Mouse (Mus musculus) cerebellum, adult 2 months (tissue): ENCODE data around the gene Taok1. TPM values are rescaled to one million over a fixed set of nuclear protein-coding genes. Genes with fewer than 3 reads are reported as not detected.

Source experiments
- DNase-seq, 2 experiments: peaks; one replicate each; pipeline ENCODE4 v3.0.0; 2021
- H3K27ac ChIP-seq: fragments of 200-500 bp; 2 replicates; pipeline ENCODE4 v1.5.1; 2012; ENCODE audit warnings: low read length, control low read depth, inconsistent platforms; ENCODE audit not compliant: insufficient read depth
- H3K27me3 ChIP-seq: fragments of 200-500 bp; 2 replicates; pipeline ENCODE4 v1.6.1; 2012; ENCODE audit warnings: inconsistent platforms, mild to moderate bottlenecking, low read length, moderate library complexity; ENCODE audit not compliant: control insufficient read depth, insufficient read depth
- H3K4me1 ChIP-seq: fragments of 200-500 bp; 2 replicates; pipeline ENCODE4 v1.6.1; 2011; ENCODE audit warnings: low read length; ENCODE audit not compliant: control insufficient read depth, insufficient read depth
- H3K4me3 ChIP-seq: fragments of 200-500 bp; replicated peaks from 2 replicates; pipeline ENCODE3; 2011; ENCODE audit warnings: mild to moderate bottlenecking, low read depth, low read length, control low read depth; ENCODE audit not compliant: insufficient read depth
- CTCF ChIP-seq: fragments of 200-500 bp; IDR thresholded peaks from 2 replicates; pipeline ENCODE4 v1.5.1; 2011; ENCODE audit warnings: low read depth, mild to moderate bottlenecking, control low read depth, low read length, moderate library complexity, borderline replicate concordance; ENCODE audit not compliant: insufficient read depth
- POLR2A ChIP-seq: fragments of 200-500 bp; IDR thresholded peaks from 2 replicates; pipeline ENCODE4 v1.6.1; 2011; ENCODE audit warnings: low read length, control low read depth, borderline replicate concordance; ENCODE audit not compliant: insufficient read depth
- WGBS: fragments of 180-500 bp; shearing (Covaris S2); methylation state at CpG from one replicate; pipeline ENCODE4 v1.1.7; 2018; 5-methylcytosine and 5-hydroxymethylcytosine counted together
- polyA plus RNA-seq: library from polyadenylated mRNA; depleted of rRNA; stranded (reverse); fragments of >200 nt; gene quantifications from 2 replicates; pipeline ENCODE4 v1.2.3, GENCODE M21; 2012

The Taok1 gene
- polyA plus RNA-seq, 1 experiment = 26.8 TPM

- Histone ChIP-seq H3K27ac (no peak overlapping the region), H3K27me3 (no peaks in the 10 kb centered on the region), H3K4me3 (no peak overlapping the region), H3K4me1 (no peaks in the 10 kb centered on the region; the same call in 1 of the 2 replicates)
- DNase-seq = no peak
- no peak for TF ChIP-seq POLR2A
- no peak for TF ChIP-seq CTCF
- 84% methylated on average over 5 of the region's 5 CpGs for WGBS
These were observed 19.3 kb upstream of the Taok1 start for GRCm38 (mm10) chr11:77626596-77627535.

GRCm38 (mm10) chr11:77625061-77625855 lies 17.6 kb upstream of the Taok1 start:
- no peaks in the 10 kb centered on the region for H3K27me3 ChIP-seq
- H3K4me3 ChIP-seq = peak overlapping the region; percentile 73
- peak overlapping the region; percentile 70; the same call in 1 of the 2 replicates for H3K27ac ChIP-seq
- 6% methylated on average over 11 of the region's 11 CpGs for WGBS
- H3K4me1 ChIP-seq = no peaks in the 10 kb centered on the region; the same call in 1 of the 2 replicates
- TF ChIP-seq POLR2A = no peak
- no peak for TF ChIP-seq CTCF
- peak in 1 of 2 experiments; percentile 72 for DNase-seq

GRCm38 (mm10) chr11:77624441-77625060 lies 16.9 kb upstream of the Taok1 start:
- peak; percentile 68 to 71 for DNase-seq
- Histone ChIP-seq H3K4me1 (no peaks in the 10 kb centered on the region; the same call in 1 of the 2 replicates), H3K27ac (peak overlapping the region; percentile 70), H3K4me3 (peak overlapping the region; percentile 73), H3K27me3 (no peaks in the 10 kb centered on the region)
- WGBS = under 1% methylated on average over 17 of the region's 17 CpGs
- TF ChIP-seq CTCF = no peak
- TF ChIP-seq POLR2A = 0 out of 2 replicates have a peak, but pooled peaks have one; percentile 6

- TF ChIP-seq POLR2A (no peak), CTCF (no peak)
- WGBS = 28% methylated on average over 5 of the region's 5 CpGs
These were observed 16.4 kb upstream of the Taok1 start for GRCm38 (mm10) chr11:77624002-77624401.

GRCm38 (mm10) chr11:77621902-77622535 lies 14.4 kb upstream of the Taok1 start:
- no peak for DNase-seq
- WGBS = 85% methylated on average over 5 of the region's 5 CpGs
- H3K4me1 ChIP-seq = no peaks in the 10 kb centered on the region; the same call in 1 of the 2 replicates
- H3K27ac ChIP-seq = no peak overlapping the region
- H3K4me3 ChIP-seq = no peak overlapping the region
- TF ChIP-seq CTCF (no peak), POLR2A (no peak)
- H3K27me3 ChIP-seq = no peaks in the 10 kb centered on the region

More at GRCm38 (mm10) chr11:77624002-77624401, 16.4 kb upstream of the Taok1 start:
- DNase-seq = no peak
- Histone ChIP-seq H3K27me3 (no peaks in the 10 kb centered on the region), H3K27ac (peak overlapping the region; percentile 70; the same call in 1 of the 2 replicates), H3K4me3 (peak overlapping the region; percentile 73), H3K4me1 (no peaks in the 10 kb centered on the region; the same call in 1 of the 2 replicates)

- H3K27ac ChIP-seq = no peak overlapping the region
- TF ChIP-seq CTCF (no peak), POLR2A (no peak)
- no peak overlapping the region for H3K4me3 ChIP-seq
- WGBS = 80% methylated on average over 5 of the region's 5 CpGs
- DNase-seq = no peak
- H3K27me3 ChIP-seq = no peaks in the 10 kb centered on the region
- no peaks in the 10 kb centered on the region for H3K4me1 ChIP-seq
These were observed 7.5 kb upstream of the Taok1 start for GRCm38 (mm10) chr11:77615084-77615624.
